In genomic region chr10:111854254-111854653, GRCm38 (mm10) we compare ENCODE assay signal across 26 mouse cellular contexts.
"Had no signal": no experiment of that assay in that cellular context is flagged by ENCODE, and none has a peak within 500 bp of the region (broad histone marks: within the 10 kb centered on the region; RNA-seq: fewer than 3 reads in every experiment).

No protein-coding gene starts in this region.

- H3K4me2 ChIP-seq: heart, embryonic 12.5 days; hindbrain, embryonic 12.5 days; hindbrain, embryonic 14.5 days; intestine, embryonic 15.5 days; limb, embryonic 12.5 days; liver, embryonic 11.5 days had no signal

- H3K9ac ChIP-seq: heart, embryonic 12.5 days; hindbrain, embryonic 12.5 days; hindbrain, embryonic 14.5 days; intestine, embryonic 15.5 days; limb, embryonic 12.5 days had no signal

- DNase-seq: gastrocnemius, adult 2 months; gastrocnemius, postnatal 10 days; gastrocnemius, postnatal 25 days; heart, adult 18-20 months; heart, postnatal 10 days; heart, postnatal 4 days; kidney, adult 18-20 months; kidney, adult 8-10 months; kidney, postnatal 10 days; kidney, postnatal 25 days; kidney, postnatal 4 days; liver had no signal

- H3K9me3 ChIP-seq: heart, embryonic 10.5 days; heart, embryonic 12.5 days; hindbrain, embryonic 10.5 days; hindbrain, embryonic 12.5 days; intestine, embryonic 15.5 days; limb, embryonic 10.5 days; limb, embryonic 12.5 days had no signal

- H3K27ac ChIP-seq: gastrocnemius, adult 2 months; heart, embryonic 10.5 days; hindbrain, embryonic 10.5 days; hindbrain, embryonic 12.5 days; hindbrain, embryonic 14.5 days; intestine, embryonic 15.5 days; layer of hippocampus, adult 2 months; left cerebral cortex, adult 2 months; limb, embryonic 10.5 days; limb, embryonic 12.5 days had no signal

- H3K36me3 ChIP-seq: heart, embryonic 10.5 days; heart, embryonic 12.5 days; hindbrain, embryonic 10.5 days; hindbrain, embryonic 12.5 days; intestine, embryonic 15.5 days; limb, embryonic 10.5 days; limb, embryonic 12.5 days had no signal

- H3K4me1 ChIP-seq: heart, embryonic 10.5 days; heart, embryonic 12.5 days; hindbrain, embryonic 12.5 days; intestine, embryonic 15.5 days had no signal

- ATAC-seq: hindbrain, embryonic 16.5 days; inflammation-experienced regulatory T-cells, adult 6 months; intestine, embryonic 15.5 days; intestine, postnatal 0 days had no signal

- H3K27me3 ChIP-seq: heart, embryonic 12.5 days; hindbrain, embryonic 12.5 days; intestine, embryonic 15.5 days; limb, embryonic 12.5 days had no signal

- H3K4me3 ChIP-seq: gastrocnemius, adult 2 months; heart, embryonic 10.5 days; heart, embryonic 12.5 days; hindbrain, embryonic 10.5 days; hindbrain, embryonic 12.5 days; intestine, embryonic 15.5 days; layer of hippocampus, adult 2 months; left cerebral cortex, adult 2 months; limb, embryonic 10.5 days; limb, embryonic 12.5 days had no signal
